Mouse (Mus musculus): Measurements from ENCODE around the gene Igfbp3. TPM values are rescaled to one million over a fixed set of nuclear protein-coding genes. Genes with fewer than 3 reads are reported as not detected.
A peak's percentile ranks its signal among the peaks of the same experiment; 100 is the strongest.

The Igfbp3 gene
- polyA plus RNA-seq, 1 experiment from 2014 or later: 50.6 TPM

DNA sequence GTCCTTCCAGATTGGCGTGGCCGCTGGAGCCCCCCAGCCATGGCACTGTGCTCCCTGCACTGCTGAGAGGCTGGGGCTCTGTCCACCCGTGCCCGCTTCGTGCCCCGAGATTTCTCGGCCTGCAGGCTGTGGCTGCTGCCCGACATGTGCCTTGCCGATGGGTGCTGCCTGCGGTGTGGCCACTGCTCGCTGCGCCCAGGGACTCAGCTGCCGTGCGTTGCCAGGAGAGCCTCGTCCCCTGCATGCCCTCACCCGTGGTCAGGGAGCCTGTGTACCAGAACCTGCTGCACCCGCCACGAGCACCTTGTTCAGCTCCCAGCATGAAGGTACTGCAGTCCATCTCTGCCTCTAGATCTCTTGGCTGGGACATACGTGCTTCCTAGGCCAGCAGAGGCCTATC, 15.7 kb downstream of the Igfbp3 start:
- ATAC-seq (ENCODE audit: low FRiP score, low TSS enrichment) (no peak), DNase-seq (ENCODE audit: low spot score) (no peak)
- Histone ChIP-seq H3K4me1 (replicated peaks; ENCODE audit: control insufficient read depth, insufficient read depth) (no peaks in the 10 kb centered on the region), H3K4me2 (replicated peaks; ENCODE audit: low read depth) (no peak overlapping the region), H3K27me3 (ENCODE audit: control insufficient read depth, insufficient read depth, low read length) (no peaks in the 10 kb centered on the region), H3K9ac (ENCODE audit: low read length) (no peak overlapping the region), H3K9me3 (ENCODE audit: control insufficient read depth, low read length) (no peaks in the 10 kb centered on the region), H3K36me3 (ENCODE audit: control insufficient read depth, insufficient read depth, low read length) (no peaks in the 10 kb centered on the region), H3K4me3 (ENCODE audit: low read depth, low read length) (no peak overlapping the region), H3K27ac (replicated peaks) (no peak overlapping the region)
- WGBS: 82% methylated on average over 19 of the region's 19 CpGs
- TF ChIP-seq EP300 (optimal IDR thresholded peaks at IDR 0.05): no peak
- no peak for TF ChIP-seq CTCF (IDR thresholded peaks at IDR 0.05; ENCODE audit: low read depth)

DNA sequence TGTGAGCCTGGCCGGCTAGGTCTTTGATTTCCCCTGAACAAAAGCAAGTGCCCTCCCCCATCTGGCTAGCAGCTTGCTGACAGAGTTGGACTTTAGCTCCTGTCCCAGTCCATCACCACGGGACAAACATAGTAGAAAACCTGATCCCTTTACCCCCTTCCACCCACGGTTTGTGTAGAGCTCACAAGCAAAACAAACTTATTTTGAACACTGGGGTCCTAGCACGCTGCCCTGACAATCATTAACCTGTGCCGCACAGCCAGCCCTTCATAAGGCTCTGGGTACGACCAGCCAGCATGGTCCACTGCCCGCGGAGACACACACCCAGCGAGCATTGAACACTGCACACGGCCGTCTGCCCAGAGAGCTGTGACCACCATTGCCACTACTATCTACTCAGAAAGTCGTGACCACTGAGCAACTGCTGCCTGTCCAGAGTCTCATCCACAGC, 16.2 kb downstream of the Igfbp3 start, which contains the start of gene Igfbp1:
Gene Igfbp1 (plus strand): TSS at position 292 of the 451 bp plus-strand sequence.
- Histone ChIP-seq H3K4me3 (ENCODE audit: low read depth, low read length) (no peak within 1 kb of the TSS), H3K27ac (replicated peaks) (no peak within 1 kb of the TSS), H3K9ac (ENCODE audit: low read length) (no peak within 1 kb of the TSS), H3K9me3 (ENCODE audit: control insufficient read depth, low read length) (no peaks in the 10 kb centered on the region), H3K4me1 (replicated peaks; ENCODE audit: control insufficient read depth, insufficient read depth) (no peaks in the 10 kb centered on the region), H3K4me2 (replicated peaks; ENCODE audit: low read depth) (no peak within 1 kb of the TSS), H3K27me3 (ENCODE audit: control insufficient read depth, insufficient read depth, low read length) (no peaks in the 10 kb centered on the region), H3K36me3 (ENCODE audit: control insufficient read depth, insufficient read depth, low read length) (no peaks in the 10 kb centered on the region)
- TF ChIP-seq CTCF (IDR thresholded peaks at IDR 0.05; ENCODE audit: low read depth) (no peak), EP300 (optimal IDR thresholded peaks at IDR 0.05) (no peak)
- DNase-seq (ENCODE audit: low spot score) (peak; percentile 40), ATAC-seq (ENCODE audit: low FRiP score, low TSS enrichment) (peak; percentile 59)
- 53% methylated on average over 12 of the region's 12 CpGs for WGBS

DNA sequence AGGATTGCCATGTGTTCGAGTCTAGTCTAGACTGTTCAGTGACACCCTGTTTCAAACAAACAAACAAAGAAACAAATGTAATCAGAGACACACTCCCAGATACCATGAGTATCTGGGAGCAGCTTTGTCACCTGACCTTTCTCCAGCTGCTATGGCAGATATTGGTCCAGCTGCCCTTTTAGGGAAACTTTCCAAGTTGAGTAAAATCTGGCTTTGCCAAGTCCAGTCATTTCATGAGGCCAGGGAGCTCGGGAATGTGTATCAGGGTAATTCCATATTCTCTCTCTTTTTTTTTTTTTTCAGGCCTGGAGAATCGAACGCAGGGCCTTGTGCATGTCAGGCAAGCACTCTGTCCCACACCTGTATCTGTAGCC, 18.4 kb downstream of the Igfbp3 start:
- Histone ChIP-seq H3K9me3 (ENCODE audit: control insufficient read depth, low read length) (no peaks in the 10 kb centered on the region), H3K36me3 (ENCODE audit: control insufficient read depth, insufficient read depth, low read length) (no peaks in the 10 kb centered on the region), H3K27me3 (ENCODE audit: control insufficient read depth, insufficient read depth, low read length) (no peaks in the 10 kb centered on the region), H3K9ac (ENCODE audit: low read length) (no peak overlapping the region), H3K4me1 (replicated peaks; ENCODE audit: control insufficient read depth, insufficient read depth) (no peaks in the 10 kb centered on the region), H3K4me3 (ENCODE audit: low read depth, low read length) (no peak overlapping the region), H3K4me2 (replicated peaks; ENCODE audit: low read depth) (no peak overlapping the region), H3K27ac (replicated peaks) (no peak overlapping the region)
- TF ChIP-seq CTCF (IDR thresholded peaks at IDR 0.05; ENCODE audit: low read depth): no peak
- no peak for TF ChIP-seq EP300 (optimal IDR thresholded peaks at IDR 0.05)
- DNase-seq (ENCODE audit: low spot score) (no peak), ATAC-seq (ENCODE audit: low FRiP score, low TSS enrichment) (no peak)
- 78% methylated on average over 4 of the region's 4 CpGs for WGBS

GRCm38 (mm10) chr11:7194432-7195311, 19.1 kb downstream of the Igfbp3 start:
- Histone ChIP-seq H3K36me3 (ENCODE audit: control insufficient read depth, insufficient read depth, low read length) (no peaks in the 10 kb centered on the region), H3K9me3 (ENCODE audit: control insufficient read depth, low read length) (no peaks in the 10 kb centered on the region), H3K9ac (ENCODE audit: low read length) (no peak overlapping the region), H3K27me3 (ENCODE audit: control insufficient read depth, insufficient read depth, low read length) (no peaks in the 10 kb centered on the region), H3K4me2 (replicated peaks; ENCODE audit: low read depth) (no peak overlapping the region), H3K4me3 (ENCODE audit: low read depth, low read length) (no peak overlapping the region), H3K27ac (replicated peaks) (no peak overlapping the region), H3K4me1 (replicated peaks; ENCODE audit: control insufficient read depth, insufficient read depth) (no peaks in the 10 kb centered on the region)
- ATAC-seq (ENCODE audit: low FRiP score, low TSS enrichment): no peak
- DNase-seq (ENCODE audit: low spot score): no peak
- 76% methylated on average over 10 of the region's 10 CpGs for WGBS
- TF ChIP-seq EP300 (optimal IDR thresholded peaks at IDR 0.05) (no peak), CTCF (IDR thresholded peaks at IDR 0.05; ENCODE audit: low read depth) (peak; percentile 29; the same call in 1 of the 2 replicates)

DNA sequence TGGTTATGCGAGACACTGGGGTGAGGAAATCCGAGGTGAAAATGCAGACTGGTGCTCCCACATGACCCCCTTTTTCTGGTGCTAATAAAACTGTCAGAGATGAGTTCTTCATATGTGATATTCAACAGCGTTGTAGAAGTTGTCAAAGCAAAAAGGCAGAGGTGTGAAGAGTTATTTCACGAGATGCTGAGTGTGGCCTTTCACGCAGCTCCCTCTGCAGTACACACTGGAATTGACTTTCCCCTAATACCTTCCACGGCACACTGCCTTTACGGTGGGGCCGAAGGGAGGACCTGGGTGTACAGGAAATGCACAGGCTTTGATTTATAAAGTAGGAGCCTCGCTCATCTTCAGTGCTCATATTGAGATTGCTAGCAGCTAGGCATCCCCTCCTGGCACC, 20.6 kb downstream of the Igfbp3 start:
- no peak for DNase-seq (ENCODE audit: low spot score)
- Histone ChIP-seq H3K4me3 (ENCODE audit: low read depth, low read length) (no peak overlapping the region), H3K9ac (ENCODE audit: low read length) (no peak overlapping the region), H3K4me1 (replicated peaks; ENCODE audit: control insufficient read depth, insufficient read depth) (no peaks in the 10 kb centered on the region), H3K27me3 (ENCODE audit: control insufficient read depth, insufficient read depth, low read length) (no peaks in the 10 kb centered on the region), H3K36me3 (ENCODE audit: control insufficient read depth, insufficient read depth, low read length) (no peaks in the 10 kb centered on the region), H3K9me3 (ENCODE audit: control insufficient read depth, low read length) (no peaks in the 10 kb centered on the region), H3K27ac (replicated peaks) (no peak overlapping the region), H3K4me2 (replicated peaks; ENCODE audit: low read depth) (no peak overlapping the region)
- WGBS: 71% methylated on average over 9 of the region's 9 CpGs
- ATAC-seq (ENCODE audit: low FRiP score, low TSS enrichment): no peak
- TF ChIP-seq CTCF (IDR thresholded peaks at IDR 0.05; ENCODE audit: low read depth): no peak
- TF ChIP-seq EP300 (optimal IDR thresholded peaks at IDR 0.05): no peak

GRCm38 (mm10) chr11:7192710-7193109, 21.0 kb downstream of the Igfbp3 start:
- H3K4me3 ChIP-seq (ENCODE audit: low read depth, low read length): no peak overlapping the region
- no peak overlapping the region for H3K27ac ChIP-seq (replicated peaks)
- H3K9me3 ChIP-seq (ENCODE audit: control insufficient read depth, low read length): no peaks in the 10 kb centered on the region
- DNase-seq (ENCODE audit: low spot score): no peak
- no peaks in the 10 kb centered on the region for H3K4me1 ChIP-seq (replicated peaks; ENCODE audit: control insufficient read depth, insufficient read depth)
- TF ChIP-seq EP300 (optimal IDR thresholded peaks at IDR 0.05): no peak
- no peak for TF ChIP-seq CTCF (IDR thresholded peaks at IDR 0.05; ENCODE audit: low read depth)
- 60% methylated on average over 6 of the region's 6 CpGs for WGBS
- H3K36me3 ChIP-seq (ENCODE audit: control insufficient read depth, insufficient read depth, low read length): no peaks in the 10 kb centered on the region
- no peaks in the 10 kb centered on the region for H3K27me3 ChIP-seq (ENCODE audit: control insufficient read depth, insufficient read depth, low read length)
- no peak overlapping the region for H3K9ac ChIP-seq (ENCODE audit: low read length)
- ATAC-seq (ENCODE audit: low FRiP score, low TSS enrichment): no peak
- no peak overlapping the region for H3K4me2 ChIP-seq (replicated peaks; ENCODE audit: low read depth)

All from stomach, postnatal 0 days (tissue).